Mouse (Mus musculus): Measurements from ENCODE around the gene Ywhah.

DNA sequence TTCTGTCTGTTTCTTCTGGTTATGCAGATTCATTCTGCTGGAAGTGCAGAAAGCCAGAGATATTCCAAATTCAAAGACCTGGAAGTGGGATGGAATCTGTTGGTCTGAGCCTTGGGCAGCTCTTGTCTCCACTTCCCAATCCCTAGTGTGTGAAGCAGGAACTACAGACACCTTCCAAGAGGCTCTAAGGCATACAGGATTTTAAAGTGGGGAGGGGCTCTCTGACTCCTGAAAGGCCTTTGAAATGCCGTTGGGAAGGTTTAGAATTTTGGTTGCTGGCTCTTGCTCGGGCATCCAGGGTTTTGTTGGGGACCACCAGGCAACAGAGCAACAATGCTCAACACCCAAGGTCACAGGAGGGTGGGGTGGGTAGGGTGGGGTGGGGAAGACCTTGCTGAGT lies 9.3 kb upstream of the Ywhah start:
- TF ChIP-seq POLR2A (IDR thresholded peaks at IDR 0.05; ENCODE audit: low read depth, low read length) = no peak
- TF ChIP-seq CTCF (IDR thresholded peaks at IDR 0.05; ENCODE audit: borderline replicate concordance, insufficient read depth, low read length) = no peak

Data from embryonic fibroblast, embryonic 13.5 days (primary cell).